Mouse (Mus musculus): Measurements from ENCODE around the gene Pml. TPM values are rescaled to one million over a fixed set of nuclear protein-coding genes. Genes with fewer than 3 reads are reported as not detected.
A peak's percentile ranks its signal among the peaks of the same experiment; 100 is the strongest.

The Pml gene
- polyA plus RNA-seq, 1 experiment from 2014 or later, result 12.9 TPM

DNA sequence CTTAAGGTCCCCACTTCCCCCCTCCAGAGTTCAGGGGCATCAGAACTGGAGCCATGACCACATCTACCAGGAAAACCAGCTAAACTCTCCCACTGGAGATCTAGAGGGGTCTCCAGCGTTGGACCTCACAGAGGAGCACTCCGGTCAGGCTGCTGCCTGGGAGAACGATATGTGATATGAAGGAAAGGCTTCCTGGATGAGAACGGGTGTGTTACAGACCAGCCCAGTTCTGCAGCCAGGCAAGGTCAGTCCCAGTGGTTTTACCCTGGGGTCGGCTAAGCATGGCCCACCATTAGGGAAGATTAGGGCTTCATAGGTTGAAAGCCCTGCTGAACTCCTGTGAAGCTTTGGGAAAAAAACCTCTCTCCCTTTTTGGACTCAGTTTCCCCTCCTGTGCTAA is 36.2 kb downstream of the Pml start:
- no peak for ATAC-seq (ENCODE audit: extremely low read depth, insufficient number of reproducible peaks, low FRiP score, low TSS enrichment)
- H3K9me3 ChIP-seq, result no peaks in the 10 kb centered on the region
- 0 out of 2 replicates have a peak, but pooled peaks cover 4% of the 10 kb centered on the region for H3K27me3 ChIP-seq (replicated peaks)
- WGBS, result 53% methylated on average over 5 of the region's 5 CpGs
- peak overlapping the region; percentile 58; the same call in 1 of the 2 replicates for H3K27ac ChIP-seq (replicated peaks)
- peaks cover 44% of the 10 kb centered on the region for H3K4me1 ChIP-seq
- no peaks in the 10 kb centered on the region for H3K36me3 ChIP-seq
- no peak overlapping the region for H3K4me2 ChIP-seq
- no peak overlapping the region for H3K4me3 ChIP-seq
- no peak overlapping the region for H3K9ac ChIP-seq

GRCm38 (mm10) chr9:58210304-58210627 is 39.3 kb downstream of the Pml start:
- Histone ChIP-seq H3K27ac (replicated peaks) (peak overlapping the region; percentile 58), H3K4me3 (no peak overlapping the region), H3K4me2 (no peak overlapping the region), H3K27me3 (replicated peaks) (peaks cover 24% of the 10 kb centered on the region; the same call in 1 of the 2 replicates), H3K9ac (no peak overlapping the region), H3K36me3 (no peaks in the 10 kb centered on the region), H3K4me1 (peaks cover 49% of the 10 kb centered on the region), H3K9me3 (no peaks in the 10 kb centered on the region)
- no peak for ATAC-seq (ENCODE audit: extremely low read depth, insufficient number of reproducible peaks, low FRiP score, low TSS enrichment)
- WGBS, result 53% methylated on average over 2 of the region's 2 CpGs

DNA sequence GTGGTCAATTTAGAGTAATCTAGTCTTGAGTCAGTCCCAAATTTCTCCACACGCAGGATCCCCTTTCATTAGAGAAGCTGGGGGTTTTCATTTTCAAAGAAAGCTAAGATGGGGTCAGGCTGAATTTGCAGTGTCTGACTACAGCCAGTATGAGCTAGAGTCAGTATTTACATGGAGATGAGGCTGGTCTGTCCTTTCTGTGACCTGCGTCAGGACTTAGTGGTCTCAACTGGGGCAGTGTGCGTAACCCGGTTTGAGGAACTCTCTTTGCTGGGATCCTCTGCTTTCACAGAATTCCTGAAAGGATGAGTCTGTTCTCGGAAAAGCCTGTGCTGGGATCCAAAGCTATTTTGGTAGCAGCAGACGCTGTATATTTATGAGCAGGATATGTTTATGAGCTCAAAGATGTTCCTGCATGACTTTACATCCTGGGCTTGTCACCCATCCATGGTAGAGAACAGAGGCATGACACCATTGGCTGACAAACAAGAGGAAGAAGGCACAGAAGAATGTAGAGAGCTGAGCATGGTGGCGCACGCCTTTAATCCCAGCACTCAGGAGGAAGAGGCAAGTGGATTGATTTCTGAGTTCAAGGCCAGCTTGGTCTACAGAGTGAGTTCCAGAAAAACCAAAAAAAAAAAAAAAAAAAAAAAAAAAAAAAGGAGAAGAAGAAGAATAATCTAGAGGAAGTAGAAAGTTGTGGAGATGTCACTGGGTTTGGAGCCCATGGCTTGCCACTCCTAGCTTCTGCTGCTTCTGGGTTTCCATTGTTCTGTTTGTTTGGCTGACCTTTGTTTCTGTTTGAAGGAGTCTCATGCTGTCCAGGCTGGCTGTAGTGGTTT is 39.9 kb downstream of the Pml start:
- 74% methylated on average over 8 of the region's 8 CpGs for WGBS
- no peak overlapping the region for H3K4me2 ChIP-seq
- no peaks in the 10 kb centered on the region for H3K9me3 ChIP-seq
- H3K36me3 ChIP-seq, result no peaks in the 10 kb centered on the region
- peaks cover 28% of the 10 kb centered on the region; the same call in 1 of the 2 replicates for H3K27me3 ChIP-seq (replicated peaks)
- H3K4me3 ChIP-seq, result no peak overlapping the region
- no peak overlapping the region for H3K9ac ChIP-seq
- H3K27ac ChIP-seq (replicated peaks), result no peak overlapping the region; the same call in 1 of the 2 replicates
- H3K4me1 ChIP-seq, result peaks cover 45% of the 10 kb centered on the region
- ATAC-seq (ENCODE audit: extremely low read depth, insufficient number of reproducible peaks, low FRiP score, low TSS enrichment), result no peak

- H3K27ac ChIP-seq (replicated peaks), result no peak overlapping the region
- no peak overlapping the region for H3K4me2 ChIP-seq
- WGBS, result 83% methylated on average over 7 of the region's 7 CpGs
- peaks cover 39% of the 10 kb centered on the region for H3K4me1 ChIP-seq
- peaks cover 55% of the 10 kb centered on the region for H3K27me3 ChIP-seq (replicated peaks)
- H3K4me3 ChIP-seq, result no peak overlapping the region
- no peak for ATAC-seq (ENCODE audit: extremely low read depth, insufficient number of reproducible peaks, low FRiP score, low TSS enrichment)
- no peaks in the 10 kb centered on the region for H3K36me3 ChIP-seq
- H3K9ac ChIP-seq, result no peak overlapping the region
- H3K9me3 ChIP-seq, result no peaks in the 10 kb centered on the region
Measured at GRCm38 (mm10) chr9:58206013-58206412, 43.6 kb downstream of the Pml start.

DNA sequence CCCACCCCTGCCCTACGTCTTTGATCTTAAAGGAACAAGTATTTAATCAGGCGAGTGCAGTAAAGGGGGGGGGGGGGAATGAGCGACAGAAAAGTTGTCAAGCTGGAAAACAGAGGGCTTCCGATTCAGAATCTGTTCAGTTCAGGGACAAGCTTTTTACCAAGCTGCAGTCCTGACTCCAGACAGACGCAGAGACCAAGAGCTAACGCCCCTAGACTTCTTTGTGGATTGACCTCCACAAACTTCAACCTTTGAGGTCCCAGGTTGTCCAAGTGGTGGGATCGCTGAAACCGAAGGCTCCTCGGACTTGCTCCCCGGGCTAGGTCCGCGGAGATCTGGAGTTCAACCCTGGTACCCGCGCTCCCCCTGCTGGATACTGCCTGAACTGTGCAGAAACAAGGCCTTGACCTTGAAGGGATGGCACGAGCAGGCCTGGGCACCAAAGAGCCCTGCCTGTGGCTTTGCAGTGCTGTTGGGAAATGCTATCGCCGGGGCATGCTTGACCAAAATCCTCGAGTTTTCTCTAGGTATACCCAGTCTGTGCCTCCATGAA is 45.1 kb downstream of the Pml start:
- no peaks in the 10 kb centered on the region for H3K9me3 ChIP-seq
- peak overlapping the region; percentile 73 for H3K9ac ChIP-seq
- H3K4me2 ChIP-seq, result peak overlapping the region; percentile 72
- peak overlapping the region; percentile 53 for H3K4me3 ChIP-seq
- 0 out of 2 replicates have a peak, but pooled peaks have one; percentile 32 for ATAC-seq (ENCODE audit: extremely low read depth, insufficient number of reproducible peaks, low FRiP score, low TSS enrichment)
- H3K27ac ChIP-seq (replicated peaks), result no peak overlapping the region
- peaks cover 29% of the 10 kb centered on the region for H3K4me1 ChIP-seq
- 4% methylated on average over 18 of the region's 18 CpGs for WGBS
- H3K36me3 ChIP-seq, result no peaks in the 10 kb centered on the region
- H3K27me3 ChIP-seq (replicated peaks), result peaks cover 70% of the 10 kb centered on the region

DNA sequence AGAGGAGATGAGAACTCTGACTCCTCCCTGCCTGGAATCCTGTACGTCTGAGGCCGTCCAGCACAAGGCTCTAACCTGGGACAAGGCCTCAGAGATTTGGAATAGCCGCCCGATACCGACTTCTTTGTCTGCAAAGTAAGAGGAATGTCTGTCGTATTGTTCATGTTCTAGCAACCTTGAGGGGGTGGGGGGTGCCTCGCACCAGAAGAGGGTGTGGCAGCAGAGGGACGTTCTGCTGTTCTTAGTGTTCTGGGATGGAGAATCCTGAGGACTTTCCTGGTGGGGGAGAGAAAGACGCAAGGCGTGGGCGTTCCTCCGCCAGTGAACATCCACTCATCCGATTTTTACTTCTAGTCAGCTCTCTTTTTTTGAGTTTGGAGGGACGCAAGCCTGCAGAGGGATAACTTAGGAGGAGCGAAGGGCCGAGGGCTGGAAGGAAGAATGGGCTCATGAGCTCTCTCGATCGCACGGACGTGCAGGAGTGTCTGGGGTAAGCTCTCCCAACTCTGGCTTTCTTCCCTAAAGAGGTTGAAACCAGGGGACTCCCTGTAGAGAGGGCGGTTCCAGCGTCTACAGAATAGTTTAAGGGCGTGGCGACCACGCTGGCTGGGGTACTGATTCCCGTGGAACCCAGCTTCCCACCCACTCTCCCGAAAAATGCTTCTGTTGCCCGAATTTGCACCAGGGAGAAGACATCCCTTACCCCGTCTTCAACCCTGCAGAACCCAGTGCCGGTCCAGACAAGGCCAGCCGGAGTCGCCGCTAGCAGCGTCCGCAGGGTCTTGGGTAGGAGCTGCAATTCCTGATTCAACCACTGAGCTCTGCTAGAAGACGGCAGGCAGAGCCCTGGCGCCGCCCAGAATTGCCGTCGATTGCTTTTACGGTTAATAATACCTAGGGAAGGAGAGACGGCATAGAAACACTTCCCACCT is 45.8 kb downstream of the Pml start, which contains the start of the genes Islr and Islr2:
Islr (minus strand) TSS at position 791 of the 932 bp plus-strand sequence.
Islr2 (minus strand) TSS at position 804 of the 932 bp plus-strand sequence.
- WGBS, result 2% methylated on average over 42 of the region's 42 CpGs
- Histone ChIP-seq H3K27ac (replicated peaks) (no peak within 1 kb of the TSS), H3K9me3 (no peaks in the 10 kb centered on the region), H3K36me3 (no peaks in the 10 kb centered on the region), H3K9ac (peak within 1 kb of the TSS; percentile 73), H3K4me1 (peaks cover 35% of the 10 kb centered on the region), H3K4me2 (peak within 1 kb of the TSS; percentile 72), H3K27me3 (replicated peaks) (peaks cover 77% of the 10 kb centered on the region), H3K4me3 (peak within 1 kb of the TSS; percentile 53)
- ATAC-seq (ENCODE audit: extremely low read depth, insufficient number of reproducible peaks, low FRiP score, low TSS enrichment), result no peak

GRCm38 (mm10) chr9:58202676-58203453 is 46.7 kb downstream of the Pml start:
- Histone ChIP-seq H3K36me3 (no peaks in the 10 kb centered on the region), H3K9me3 (no peaks in the 10 kb centered on the region), H3K4me2 (no peak overlapping the region), H3K4me1 (peaks cover 40% of the 10 kb centered on the region), H3K27ac (replicated peaks) (no peak overlapping the region), H3K4me3 (no peak overlapping the region), H3K9ac (no peak overlapping the region), H3K27me3 (replicated peaks) (peaks cover 87% of the 10 kb centered on the region)
- 7% methylated on average over 14 of the region's 14 CpGs for WGBS
- ATAC-seq (ENCODE audit: extremely low read depth, insufficient number of reproducible peaks, low FRiP score, low TSS enrichment), result no peak

DNA sequence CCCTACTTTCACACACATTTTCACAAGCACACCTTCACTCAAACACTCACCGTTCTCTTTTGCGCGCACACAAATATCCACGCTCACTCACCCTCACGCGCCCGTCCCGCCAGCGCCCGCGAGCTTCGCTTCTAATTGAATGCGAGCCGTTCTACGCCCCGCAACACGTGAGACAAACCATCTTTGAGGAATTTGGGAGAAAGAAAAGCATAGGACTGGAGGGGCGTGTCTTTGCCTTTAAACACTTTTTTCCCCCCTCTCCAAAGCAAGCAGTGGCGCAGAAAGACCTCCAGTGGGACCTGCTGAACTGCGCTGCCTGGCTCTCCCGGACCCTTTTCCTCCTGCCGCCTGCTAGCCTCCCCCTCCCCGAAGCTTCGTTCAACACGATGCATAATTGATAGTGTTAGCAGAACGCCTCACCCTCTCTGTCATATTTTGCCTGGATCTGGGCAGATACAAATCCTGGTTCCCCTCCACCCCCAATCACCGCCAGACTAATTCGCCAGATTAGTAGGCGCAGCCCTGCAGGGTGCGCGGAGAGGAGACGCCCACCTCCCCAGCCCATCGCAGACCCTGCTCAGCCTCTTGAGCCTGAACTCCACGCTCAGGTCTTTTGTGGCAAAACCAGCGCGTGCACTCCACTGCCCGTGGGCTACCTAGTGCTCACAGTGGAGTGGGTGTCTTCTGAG is 47.6 kb downstream of the Pml start:
- peak overlapping the region; percentile 38 for H3K4me2 ChIP-seq
- peak overlapping the region; percentile 24 for H3K4me3 ChIP-seq
- peaks cover 49% of the 10 kb centered on the region for H3K4me1 ChIP-seq
- no peaks in the 10 kb centered on the region for H3K36me3 ChIP-seq
- peaks cover 92% of the 10 kb centered on the region for H3K27me3 ChIP-seq (replicated peaks)
- 2% methylated on average over 37 of the region's 37 CpGs for WGBS
- H3K9me3 ChIP-seq, result no peaks in the 10 kb centered on the region
- ATAC-seq (ENCODE audit: extremely low read depth, insufficient number of reproducible peaks, low FRiP score, low TSS enrichment), result no peak
- H3K27ac ChIP-seq (replicated peaks), result no peak overlapping the region
- H3K9ac ChIP-seq, result 0 out of 2 replicates have a peak overlapping the region, but pooled peaks have one; percentile 10

DNA sequence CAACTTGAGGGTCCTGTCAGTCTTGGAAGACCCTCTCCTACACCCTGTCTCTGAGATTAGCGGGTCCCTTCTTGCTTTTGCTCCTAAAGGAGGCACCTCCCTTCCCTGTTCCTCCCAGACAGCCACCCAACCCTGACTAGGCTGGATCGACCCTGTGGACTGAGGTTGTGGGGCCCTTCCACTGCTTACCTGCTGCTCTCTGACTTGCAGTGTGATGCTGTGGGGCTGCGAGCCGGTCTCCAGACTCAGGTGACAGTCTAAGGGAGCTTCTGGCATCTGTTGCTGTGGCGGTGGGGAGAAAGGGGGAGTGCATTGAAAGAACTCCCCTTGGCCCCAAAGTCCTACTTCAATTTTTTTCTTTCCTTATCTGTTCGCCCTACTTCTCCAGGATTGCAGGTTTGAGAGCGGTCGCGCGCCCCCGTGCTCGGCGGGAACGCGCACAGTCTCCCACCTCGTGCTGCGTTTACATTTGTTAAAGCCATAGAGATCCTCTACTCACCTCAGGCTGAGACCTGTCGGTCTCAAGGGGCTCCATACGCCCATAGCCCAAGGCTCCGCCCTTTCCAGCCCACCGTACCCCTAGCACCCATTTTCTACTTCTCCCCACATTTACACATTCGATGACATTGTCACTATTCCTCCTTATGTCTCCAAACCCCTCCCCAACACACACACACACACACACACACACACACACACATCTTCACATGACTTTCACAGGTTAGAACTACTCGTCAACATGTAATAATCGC is 48.3 kb downstream of the Pml start:
- peak overlapping the region; percentile 24; the same call in 1 of the 2 replicates for H3K4me3 ChIP-seq
- no peaks in the 10 kb centered on the region for H3K9me3 ChIP-seq
- no peak overlapping the region for H3K9ac ChIP-seq
- H3K4me2 ChIP-seq, result peak overlapping the region; percentile 38
- no peak overlapping the region for H3K27ac ChIP-seq (replicated peaks)
- no peaks in the 10 kb centered on the region for H3K36me3 ChIP-seq
- H3K4me1 ChIP-seq, result peaks cover 56% of the 10 kb centered on the region
- 2% methylated on average over 24 of the region's 24 CpGs for WGBS
- ATAC-seq (ENCODE audit: extremely low read depth, insufficient number of reproducible peaks, low FRiP score, low TSS enrichment), result no peak
- H3K27me3 ChIP-seq (replicated peaks), result peaks cover 92% of the 10 kb centered on the region
